22 mouse cellular contexts compared by ENCODE assay signal in genomic region chr16:85157796-85158546, GRCm38 (mm10). TPM values are rescaled to one million over a fixed set of nuclear protein-coding genes. Genes with fewer than 3 reads are reported as not detected.
DNase-seq lines count a peak whose midpoint lies in the region; ATAC-seq and TF ChIP-seq lines count a peak whose summit lies in the region.
"Had no signal": no experiment of that assay in that cellular context is flagged by ENCODE, and none has a peak within 500 bp of the region (broad histone marks: within the 10 kb centered on the region; RNA-seq: fewer than 3 reads in every experiment).

No protein-coding gene starts in this region.

- H3K27ac ChIP-seq in heart, adult 2 months: peak overlapping the region; percentile 26; the same call in 1 of the 2 replicates
- H3K27ac ChIP-seq in heart, embryonic 10.5 days: no peak overlapping the region
- peak overlapping the region; percentile 51; the same call in 1 of the 2 replicates for H3K27ac ChIP-seq in kidney, embryonic 15.5 days
- peak overlapping the region; percentile 49; the same call in 1 of the 2 replicates for H3K27ac ChIP-seq in embryonic facial prominence, embryonic 14.5 days (replicated peaks; ENCODE audit: low read depth, low read length)
- H3K27ac ChIP-seq in limb, embryonic 14.5 days (replicated peaks; ENCODE audit: low read depth, low read length): peak overlapping the region; percentile 75

- no peaks in the 10 kb centered on the region for H3K9me3 ChIP-seq in heart, embryonic 10.5 days
- H3K9me3 ChIP-seq in kidney, embryonic 15.5 days (replicated peaks): no peaks in the 10 kb centered on the region
- no peaks in the 10 kb centered on the region for H3K9me3 ChIP-seq in embryonic facial prominence, embryonic 14.5 days (ENCODE audit: control insufficient read depth, low read length)
- H3K9me3 ChIP-seq in limb, embryonic 14.5 days (ENCODE audit: control insufficient read depth, low read length): no peaks in the 10 kb centered on the region

- no peak for TF ChIP-seq CTCF in heart, adult 2 months (IDR thresholded peaks at IDR 0.05)

- peaks cover 16% of the 10 kb centered on the region for H3K36me3 ChIP-seq in heart, adult 2 months (ENCODE audit: control insufficient read depth, insufficient read depth, low read length)
- H3K36me3 ChIP-seq in heart, embryonic 10.5 days: 0 out of 2 replicates have a peak, but pooled peaks cover 2% of the 10 kb centered on the region
- peaks cover 4% of the 10 kb centered on the region; the same call in 1 of the 2 replicates for H3K36me3 ChIP-seq in kidney, embryonic 15.5 days
- H3K36me3 ChIP-seq in embryonic facial prominence, embryonic 14.5 days (ENCODE audit: control insufficient read depth, insufficient read depth, low read length): no peaks in the 10 kb centered on the region
- H3K36me3 ChIP-seq in limb, embryonic 14.5 days (ENCODE audit: control insufficient read depth, insufficient read depth, low read length): no peaks in the 10 kb centered on the region

- H3K9ac ChIP-seq in heart, adult 2 months (ENCODE audit: low read depth, low read length): no peak overlapping the region
- no peak overlapping the region for H3K9ac ChIP-seq in kidney, embryonic 15.5 days
- H3K9ac ChIP-seq in embryonic facial prominence, embryonic 14.5 days (ENCODE audit: low read depth, low read length): no peak overlapping the region
- no peak overlapping the region for H3K9ac ChIP-seq in limb, embryonic 14.5 days (ENCODE audit: low read depth, low read length, severe bottlenecking)

- H3K4me1 ChIP-seq in heart, adult 2 months (ENCODE audit: control insufficient read depth, insufficient read depth, low read length): peaks cover 8% of the 10 kb centered on the region
- H3K4me1 ChIP-seq in heart, embryonic 10.5 days: peaks cover 19% of the 10 kb centered on the region
- H3K4me1 ChIP-seq in kidney, embryonic 15.5 days: peaks cover 45% of the 10 kb centered on the region
- H3K4me1 ChIP-seq in embryonic facial prominence, embryonic 14.5 days (ENCODE audit: control insufficient read depth, insufficient read depth, low read length): peaks cover 30% of the 10 kb centered on the region
- peaks cover 29% of the 10 kb centered on the region for H3K4me1 ChIP-seq in limb, embryonic 14.5 days (ENCODE audit: control insufficient read depth, insufficient read depth, low read length)
- H3K4me1 ChIP-seq: megakaryocyte, embryonic 14.5 days had no signal

- TF ChIP-seq POLR2A in heart, adult 2 months (IDR thresholded peaks at IDR 0.05; ENCODE audit: insufficient read depth, low read depth, low read length): no peak
- no peak for TF ChIP-seq POLR2A in limb, embryonic 14.5 days (IDR thresholded peaks at IDR 0.05; ENCODE audit: borderline replicate concordance, extremely low read depth, insufficient read depth, insufficient read length)

- intact Hi-C loops in heart, adult 2 months (cut with DNase I): no loop called here

- no peaks in the 10 kb centered on the region for H3K27me3 ChIP-seq in heart, adult 2 months (ENCODE audit: control insufficient read depth, insufficient read depth, low read length)
- H3K27me3 ChIP-seq in heart, embryonic 10.5 days (ENCODE audit: insufficient read depth, poor library complexity, severe bottlenecking): no peaks in the 10 kb centered on the region
- no peaks in the 10 kb centered on the region for H3K27me3 ChIP-seq in kidney, embryonic 15.5 days
- no peaks in the 10 kb centered on the region for H3K27me3 ChIP-seq in embryonic facial prominence, embryonic 14.5 days (replicated peaks; ENCODE audit: control insufficient read depth, insufficient read depth, low read length)
- H3K27me3 ChIP-seq in limb, embryonic 14.5 days (ENCODE audit: control insufficient read depth, insufficient read depth, low read length): no peaks in the 10 kb centered on the region
- H3K27me3 ChIP-seq: megakaryocyte, embryonic 14.5 days had no signal

- no peak for ATAC-seq in kidney, embryonic 15.5 days (replicated peaks; ENCODE audit: low FRiP score)
- peak; percentile 78 for ATAC-seq in embryonic facial prominence, embryonic 14.5 days (ENCODE audit: low read depth)
- ATAC-seq in limb, embryonic 14.5 days (ENCODE audit: low FRiP score, low read depth): peak; percentile 90
- ATAC-seq: forebrain, embryonic 14.5 days; hindbrain, embryonic 16.5 days; intestine, postnatal 0 days; midbrain, embryonic 16.5 days had no signal

- H3K4me3 ChIP-seq in heart, adult 2 months: no peak overlapping the region
- H3K4me3 ChIP-seq in heart, embryonic 10.5 days: no peak overlapping the region
- no peak overlapping the region for H3K4me3 ChIP-seq in kidney, embryonic 15.5 days (replicated peaks)
- no peak overlapping the region for H3K4me3 ChIP-seq in embryonic facial prominence, embryonic 14.5 days (ENCODE audit: low read depth, low read length)
- H3K4me3 ChIP-seq in limb, embryonic 14.5 days (replicated peaks; ENCODE audit: low read length): peak overlapping the region; percentile 13; the same call in 1 of the 2 replicates
- H3K4me3 ChIP-seq: megakaryocyte, embryonic 14.5 days had no signal

- DNase-seq in heart, adult 2 months: no peak
- no peak for DNase-seq in heart, embryonic 10.5 days (ENCODE audit: low spot score)
- DNase-seq in kidney, postnatal 4 days: no peak
- peak; percentile 86 for DNase-seq in embryonic facial prominence, embryonic 14.5 days (ENCODE audit: low spot score)
- peak; percentile 78 for DNase-seq in limb, embryonic 14.5 days (ENCODE audit: low spot score)
- no peak for DNase-seq in c-Kit-positive CD71-positive TER-119-positive erythroid progenitor cells, embryonic 14.5 days (ENCODE audit: low spot score)
- no peak for DNase-seq in natural killer cell, adult 2 months (ENCODE audit: low spot score in 2 of 2)
- DNase-seq: adrenal gland, adult 2 months; B cell, adult 2 months; cerebellum, adult 8-10 months; heart, postnatal 14 days; left cerebral cortex, postnatal 4 days; lung, postnatal 14 days; right cerebral cortex, postnatal 14 days; spleen, adult 18-20 months; thymus, postnatal 25 days had no signal

- TF ChIP-seq EP300 in heart, adult 2 months (IDR thresholded peaks at IDR 0.05; ENCODE audit: insufficient read depth, low read depth, low read length): no peak

- no peak overlapping the region for H3K4me2 ChIP-seq in kidney, embryonic 15.5 days
- H3K4me2 ChIP-seq in embryonic facial prominence, embryonic 14.5 days (ENCODE audit: low read depth, low read length): peak overlapping the region; percentile 23
- peak overlapping the region; percentile 27; the same call in 1 of the 2 replicates for H3K4me2 ChIP-seq in limb, embryonic 14.5 days (replicated peaks; ENCODE audit: low read depth, low read length, severe bottlenecking)

- whole genome bisulfite sequencing in heart, adult 2 months: 59% methylated on average over 11 of the region's 11 CpGs
- WGBS in heart, embryonic 10.5 days: 79% methylated on average over 11 of the region's 11 CpGs
- WGBS in kidney, embryonic 15.5 days: 49% methylated on average over 11 of the region's 11 CpGs
- WGBS in embryonic facial prominence, embryonic 14.5 days: 29% methylated on average over 11 of the region's 11 CpGs
- WGBS in limb, embryonic 14.5 days: 28% methylated on average over 11 of the region's 11 CpGs

- H3K79me2 ChIP-seq in heart, adult 2 months (replicated peaks; ENCODE audit: control insufficient read depth, insufficient read depth, low read length): peaks cover 4% of the 10 kb centered on the region; the same call in 1 of the 2 replicates

RNA-seq across cellular contexts. Expression of gene App, which starts 15.6 kb away (rescaled TPM):
- 100 to 1,000 TPM; 141 to 142 TPM for total RNA-seq in heart, adult 2 months (2021)
- polyA plus RNA-seq in heart, adult 2 months (2012; rRNA removed): 90.6 and 116 TPM in 2 replicates
- 144 and 151 TPM in 2 replicates for polyA plus RNA-seq in heart, embryonic 10.5 days (2016; fragmentation: Nextera tagmentation; extraction: Ambion mirVana)
- 269 and 292 TPM in 2 replicates for polyA plus RNA-seq in kidney, embryonic 15.5 days (2015; fragmentation: Nextera tagmentation; extraction: Ambion mirVana)
- 239 and 259 TPM in 2 replicates for polyA plus RNA-seq in embryonic facial prominence, embryonic 14.5 days (2014; fragmentation: Nextera tagmentation; extraction: Ambion mirVana)
- polyA plus RNA-seq in limb, embryonic 14.5 days (2012; rRNA removed): 307 and 326 TPM in 2 replicates
- polyA plus RNA-seq in limb, embryonic 14.5 days (2014; fragmentation: Nextera tagmentation; extraction: Ambion mirVana): 206 and 221 TPM in 2 replicates

Comparison
In these comparisons a context has a peak if more than half of its experiments do, and no peak if none do; other contexts are left out.
1. DNase-seq: peak in embryonic facial prominence, embryonic 14.5 days (single experiment) and limb, embryonic 14.5 days (single experiment); none in heart, adult 2 months (0 of 2), heart, embryonic 10.5 days (single experiment), kidney, postnatal 4 days (0 of 2), c-Kit-positive CD71-positive TER-119-positive erythroid progenitor cells, embryonic 14.5 days (single experiment) and natural killer cell, adult 2 months (0 of 2).